Mouse (Mus musculus) urinary bladder, adult 18-20 months (tissue): ENCODE results near the gene Gm10668.
"Not testable (repeated sequence)": the region's sequence is repeated elsewhere in the genome, so short reads cannot be mapped to it uniquely, and the experiment has no call there.

Experiments used
- DNase-seq, 2 experiments: peaks; one replicate each; pipeline ENCODE4 v3.0.0; 2022; ENCODE audit warnings: low spot score in 2 of 2, mixed read lengths in 2 of 2

Gm10668 gene

GRCm38 (mm10) chr7:20730524-20730923, at the start of gene Gm10668:
TSS of gene Gm10668 (minus strand) at chr7:20730624.
- DNase-seq: not testable (repeated sequence)

GRCm38 (mm10) chr7:20770885-20771284, 40.5 kb upstream of the Gm10668 start, which contains the start of gene Vmn1r112:
TSS of gene Vmn1r112 (plus strand) at chr7:20771185.
- DNase-seq: not testable (repeated sequence)

- not testable (repeated sequence) for DNase-seq
Measured at GRCm38 (mm10) chr7:20703116-20703515, 27.3 kb downstream of the Gm10668 start, which contains the start of gene Vmn1r111. TSS of gene Vmn1r111 (minus strand) at chr7:20703216.
